Mouse (Mus musculus) limb, embryonic 11.5 days (tissue): ENCODE measurements around the gene Gpi1. TPM values are rescaled to one million over a fixed set of nuclear protein-coding genes. Genes with fewer than 3 reads are reported as not detected.

ENCODE experiments used
- ATAC-seq: fragments of 200-750 bp; cut with Nextera tagmentation; 2 replicates; pipeline ENCODE4 v1.8.0; 2017; ENCODE audit warnings: low read depth; ENCODE audit not compliant: insufficient number of reproducible peaks, low FRiP score, low TSS enrichment
- DNase-seq: peaks from one replicate; pipeline ENCODE4 v3.0.0-alpha.2; 2015; ENCODE audit warnings: low spot score
- H3K27ac ChIP-seq: fragments of 300-500 bp; sonication (generic); replicated peaks from 2 replicates; pipeline ENCODE4 v1.5.1; 2014; ENCODE audit warnings: low read depth, mild to moderate bottlenecking, low read length
- H3K27me3 ChIP-seq: fragments of 300-500 bp; sonication (generic); 2 replicates; pipeline ENCODE4 v1.6.1; 2014; ENCODE audit warnings: mild to moderate bottlenecking, low read length, mixed read lengths; ENCODE audit not compliant: control insufficient read depth, insufficient read depth
- H3K36me3 ChIP-seq: fragments of 300-500 bp; sonication (generic); 2 replicates; pipeline ENCODE4 v1.6.1; 2014; ENCODE audit warnings: mild to moderate bottlenecking, low read length, moderate library complexity, mixed read lengths; ENCODE audit not compliant: control insufficient read depth, insufficient read depth
- H3K4me1 ChIP-seq: fragments of 300-500 bp; sonication (generic); 2 replicates; pipeline ENCODE4 v1.6.1; 2014; ENCODE audit warnings: low read length, mixed read lengths; ENCODE audit not compliant: control insufficient read depth, insufficient read depth
- H3K4me2 ChIP-seq: fragments of 300-500 bp; sonication (generic); 2 replicates; pipeline ENCODE4 v1.6.1; 2014; ENCODE audit warnings: low read depth, mild to moderate bottlenecking, moderate library complexity; ENCODE audit not compliant: severe bottlenecking
- H3K4me3 ChIP-seq: fragments of 300-500 bp; sonication (generic); 2 replicates; pipeline ENCODE4 v1.5.1; 2014; ENCODE audit warnings: low read depth, low read length
- H3K9ac ChIP-seq: fragments of 300-500 bp; sonication (generic); 2 replicates; pipeline ENCODE4 v1.6.1; 2014; ENCODE audit warnings: mild to moderate bottlenecking, low read length
- H3K9me3 ChIP-seq: fragments of 300-500 bp; sonication (generic); 2 replicates; pipeline ENCODE4 v1.6.1; 2016; ENCODE audit warnings: low read length; ENCODE audit not compliant: control insufficient read depth
- WGBS: fragments of 180-500 bp; shearing (Covaris S2); extraction: QIAGEN DNeasy Blood & Tissue Kit; methylation state at CpG from one replicate; pipeline ENCODE4 v1.1.7; 2014; 5-methylcytosine and 5-hydroxymethylcytosine counted together
- polyA plus RNA-seq: library from polyadenylated mRNA; unstranded; fragments of >200 nt; fragmentation: Nextera tagmentation; extraction: Ambion mirVana; gene quantifications from 2 replicates; pipeline ENCODE4 v1.2.1, GENCODE M21; 2014

Gene Gpi1
- polyA plus RNA-seq, 1 experiment from 2014 or later: 291 TPM

GRCm38 (mm10) chr7:34257279-34257678, 27.1 kb upstream of the Gpi1 start:
- H3K9ac ChIP-seq: no peak overlapping the region
- H3K9me3 ChIP-seq: no peaks in the 10 kb centered on the region
- H3K4me1 ChIP-seq: 0 out of 2 replicates have a peak, but pooled peaks cover 4% of the 10 kb centered on the region
- 80% methylated on average over 9 of the region's 9 CpGs for WGBS
- H3K4me3 ChIP-seq: no peak overlapping the region
- H3K27ac ChIP-seq: no peak overlapping the region
- ATAC-seq (no peak), DNase-seq (no peak)
- no peak overlapping the region for H3K4me2 ChIP-seq
- peaks cover 7% of the 10 kb centered on the region for H3K36me3 ChIP-seq
- H3K27me3 ChIP-seq: no peaks in the 10 kb centered on the region

- H3K9ac ChIP-seq: no peak overlapping the region
- H3K9me3 ChIP-seq: no peaks in the 10 kb centered on the region
- no peak overlapping the region for H3K4me3 ChIP-seq
- H3K27me3 ChIP-seq: no peaks in the 10 kb centered on the region
- H3K36me3 ChIP-seq: peaks cover 5% of the 10 kb centered on the region
- ATAC-seq: no peak
- DNase-seq: no peak
- no peak overlapping the region for H3K4me2 ChIP-seq
- H3K4me1 ChIP-seq: 0 out of 2 replicates have a peak, but pooled peaks cover 4% of the 10 kb centered on the region
- WGBS: 90% methylated on average over 1 of the region's 1 CpGs
- no peak overlapping the region for H3K27ac ChIP-seq
Observed at GRCm38 (mm10) chr7:34255916-34256315, 25.8 kb upstream of the Gpi1 start.

- Histone ChIP-seq H3K27me3 (no peaks in the 10 kb centered on the region), H3K27ac (no peak overlapping the region), H3K36me3 (peaks cover 7% of the 10 kb centered on the region), H3K4me2 (no peak overlapping the region), H3K4me3 (no peak overlapping the region), H3K9me3 (no peaks in the 10 kb centered on the region), H3K9ac (no peak overlapping the region), H3K4me1 (0 out of 2 replicates have a peak, but pooled peaks cover 4% of the 10 kb centered on the region)
- DNase-seq (no peak), ATAC-seq (no peak)
- 79% methylated on average over 3 of the region's 3 CpGs for WGBS
Observed at GRCm38 (mm10) chr7:34255137-34255536, 25.0 kb upstream of the Gpi1 start.

- H3K36me3 ChIP-seq: peaks cover 9% of the 10 kb centered on the region
- no peaks in the 10 kb centered on the region for H3K9me3 ChIP-seq
- H3K4me1 ChIP-seq: no peaks in the 10 kb centered on the region
- 95% methylated on average over 2 of the region's 2 CpGs for WGBS
- no peak overlapping the region for H3K27ac ChIP-seq
- DNase-seq (no peak), ATAC-seq (no peak)
- H3K4me2 ChIP-seq: no peak overlapping the region
- H3K4me3 ChIP-seq: no peak overlapping the region
- H3K9ac ChIP-seq: no peak overlapping the region
- H3K27me3 ChIP-seq: no peaks in the 10 kb centered on the region
Observed at GRCm38 (mm10) chr7:34252030-34252429, 21.9 kb upstream of the Gpi1 start.

- H3K4me1 ChIP-seq: no peaks in the 10 kb centered on the region
- H3K36me3 ChIP-seq: peaks cover 6% of the 10 kb centered on the region; the same call in 1 of the 2 replicates
- no peaks in the 10 kb centered on the region for H3K27me3 ChIP-seq
- ATAC-seq (no peak), DNase-seq (no peak)
- no peak within 1 kb of the TSS for H3K4me2 ChIP-seq
- H3K9me3 ChIP-seq: no peaks in the 10 kb centered on the region
- H3K9ac ChIP-seq: no peak within 1 kb of the TSS
- 94% methylated on average over 7 of the region's 7 CpGs for WGBS
- no peak within 1 kb of the TSS for H3K27ac ChIP-seq
- no peak within 1 kb of the TSS for H3K4me3 ChIP-seq
Observed at GRCm38 (mm10) chr7:34250738-34251137, 20.6 kb upstream of the Gpi1 start, which contains the start of gene Gm6096. TSS of gene Gm6096 (plus strand) at chr7:34251038.

GRCm38 (mm10) chr7:34246870-34247499, 16.8 kb upstream of the Gpi1 start:
- 86% methylated on average over 3 of the region's 3 CpGs for WGBS
- Histone ChIP-seq H3K4me1 (no peaks in the 10 kb centered on the region), H3K4me2 (no peak overlapping the region), H3K27ac (no peak overlapping the region), H3K4me3 (no peak overlapping the region), H3K9me3 (no peaks in the 10 kb centered on the region), H3K27me3 (no peaks in the 10 kb centered on the region), H3K36me3 (peaks cover 13% of the 10 kb centered on the region), H3K9ac (no peak overlapping the region)
- ATAC-seq (no peak), DNase-seq (no peak)

- H3K4me2 ChIP-seq: no peak overlapping the region
- H3K9me3 ChIP-seq: no peaks in the 10 kb centered on the region
- no peak for ATAC-seq
- no peaks in the 10 kb centered on the region for H3K27me3 ChIP-seq
- H3K36me3 ChIP-seq: peaks cover 25% of the 10 kb centered on the region
- no peak overlapping the region for H3K9ac ChIP-seq
- no peaks in the 10 kb centered on the region for H3K4me1 ChIP-seq
- no peak for DNase-seq
- 96% methylated on average over 11 of the region's 11 CpGs for WGBS
- H3K27ac ChIP-seq: no peak overlapping the region
- no peak overlapping the region for H3K4me3 ChIP-seq
Observed at GRCm38 (mm10) chr7:34242176-34242575, 12.0 kb upstream of the Gpi1 start.

GRCm38 (mm10) chr7:34238086-34238485, 8.0 kb upstream of the Gpi1 start:
- DNase-seq (no peak), ATAC-seq (no peak)
- Histone ChIP-seq H3K9me3 (no peaks in the 10 kb centered on the region), H3K27ac (no peak overlapping the region), H3K9ac (no peak overlapping the region), H3K4me1 (no peaks in the 10 kb centered on the region), H3K36me3 (peaks cover 22% of the 10 kb centered on the region), H3K4me2 (no peak overlapping the region), H3K4me3 (no peak overlapping the region), H3K27me3 (no peaks in the 10 kb centered on the region)
- WGBS: 88% methylated on average over 5 of the region's 5 CpGs

- H3K4me2 ChIP-seq: no peak overlapping the region
- H3K27ac ChIP-seq: no peak overlapping the region
- ATAC-seq (no peak), DNase-seq (no peak)
- H3K9ac ChIP-seq: no peak overlapping the region
- H3K4me1 ChIP-seq: no peaks in the 10 kb centered on the region
- peaks cover 14% of the 10 kb centered on the region; the same call in 1 of the 2 replicates for H3K36me3 ChIP-seq
- no peaks in the 10 kb centered on the region for H3K27me3 ChIP-seq
- no peak overlapping the region for H3K4me3 ChIP-seq
- no peaks in the 10 kb centered on the region for H3K9me3 ChIP-seq
- 90% methylated on average over 5 of the region's 5 CpGs for WGBS
Observed at GRCm38 (mm10) chr7:34235602-34236001, 5.5 kb upstream of the Gpi1 start.
